Mouse (Mus musculus) pancreas, adult 10 weeks (tissue): Measurements from ENCODE around the gene Phlpp2. TPM values are rescaled to one million over a fixed set of nuclear protein-coding genes. Genes with fewer than 3 reads are reported as not detected.

Experiments
- polyA plus RNA-seq: library from polyadenylated mRNA; stranded (reverse); fragments of 350-450 nt; fragmentation: Illumina TruSeq; extraction: RNeasy Lipid Tissue Mini Kit (QIAGEN cat#74804); gene quantifications from one replicate; pipeline ENCODE4 v1.2.3, GENCODE M21; 2015; ENCODE audit warnings: low read depth, low replicate concordance; ENCODE audit not compliant: insufficient read depth

Gene Phlpp2
- 1.5 TPM for polyA plus RNA-seq

GRCm38 (mm10) chr8:109868003-109868679 is at the start of gene Phlpp2:
Gene Phlpp2, plus strand, starts transcription at chr8:109868542.

GRCm38 (mm10) chr8:109961693-109962367 is 93.5 kb downstream of the Phlpp2 start, which contains the start of gene Marveld3:
Gene Marveld3, minus strand, starts transcription at chr8:109962203.

GRCm38 (mm10) chr8:109990224-109990623 is 121.9 kb downstream of the Phlpp2 start, which contains the start of gene Tat:
Gene Tat, plus strand, starts transcription at chr8:109990437.

Other genes starting within 250 kb of the Phlpp2 start
- 22.8 TPM for gene Ist1, start 175.3 kb upstream of the Phlpp2 start, polyA plus RNA-seq
- gene Zfp821, start 163.0 kb upstream of the Phlpp2 start, polyA plus RNA-seq = 4.0 TPM
- 2.8 TPM for gene Atxn1l, start 130.8 kb upstream of the Phlpp2 start, polyA plus RNA-seq
- 20.7 TPM for gene Ap1g1, start 90.0 kb upstream of the Phlpp2 start, polyA plus RNA-seq
- 6.2 TPM for gene Marveld3, start 93.7 kb downstream of the Phlpp2 start, polyA plus RNA-seq
- gene Tat, start 121.9 kb downstream of the Phlpp2 start, polyA plus RNA-seq = 1.6 TPM
- 4.6 TPM for gene Chst4, start 171.2 kb downstream of the Phlpp2 start, polyA plus RNA-seq
- 3.3 TPM for gene Zfp612, start 211.2 kb downstream of the Phlpp2 start, polyA plus RNA-seq
- gene Gm21964, start 232.7 kb downstream of the Phlpp2 start, polyA plus RNA-seq = not detected
- gene Gm17720, start 234.2 kb downstream of the Phlpp2 start, polyA plus RNA-seq = not detected